Mouse (Mus musculus): ENCODE data around the gene A230072I06Rik. TPM values are rescaled to one million over a fixed set of nuclear protein-coding genes. Genes with fewer than 3 reads are reported as not detected.

The A230072I06Rik gene
- total and polyA plus RNA-seq, 2 experiments from 2014 or later, result 0.48 TPM; not detected in 1

- Histone ChIP-seq H3K4me1 (ENCODE audit: insufficient read depth) (no peaks in the 10 kb centered on the region), H3K4me3 (ENCODE audit: low read depth, low read length) (no peak overlapping the region)
Observed at GRCm38 (mm10) chr8:12261556-12261955, 17.1 kb upstream of the A230072I06Rik start.

GRCm38 (mm10) chr8:12264996-12265395 is 13.6 kb upstream of the A230072I06Rik start:
- no peaks in the 10 kb centered on the region; the same call in 1 of the 2 replicates for H3K27me3 ChIP-seq (ENCODE audit: insufficient read depth, low read length)
- 77% methylated on average over 8 of the region's 8 CpGs for WGBS
- no peak overlapping the region for H3K9ac ChIP-seq
- DNase-seq (no peak), ATAC-seq (no peak)
- no peaks in the 10 kb centered on the region for H3K36me3 ChIP-seq (ENCODE audit: insufficient read depth)
- H3K4me3 ChIP-seq (ENCODE audit: low read depth, low read length), result no peak overlapping the region
- no peak overlapping the region for H3K27ac ChIP-seq (ENCODE audit: low read depth, low read length)
- no peaks in the 10 kb centered on the region for H3K4me1 ChIP-seq (ENCODE audit: insufficient read depth)
- H3K9me3 ChIP-seq (ENCODE audit: low read length), result no peaks in the 10 kb centered on the region
- no peak overlapping the region for H3K4me2 ChIP-seq (ENCODE audit: low read depth)
- no peak for TF ChIP-seq CTCF (IDR thresholded peaks at IDR 0.05; ENCODE audit: low read depth)

More at GRCm38 (mm10) chr8:12261556-12261955, 17.1 kb upstream of the A230072I06Rik start:
- Histone ChIP-seq H3K9me3 (ENCODE audit: low read length) (no peaks in the 10 kb centered on the region), H3K9ac (no peak overlapping the region), H3K27me3 (ENCODE audit: insufficient read depth, low read length) (no peaks in the 10 kb centered on the region), H3K27ac (ENCODE audit: low read depth, low read length) (no peak overlapping the region), H3K36me3 (ENCODE audit: insufficient read depth) (no peaks in the 10 kb centered on the region), H3K4me2 (ENCODE audit: low read depth) (no peak overlapping the region)
- TF ChIP-seq CTCF (IDR thresholded peaks at IDR 0.05; ENCODE audit: low read depth), result no peak
- 48% methylated on average over 4 of the region's 4 CpGs for WGBS
- ATAC-seq (no peak), DNase-seq (no peak)

GRCm38 (mm10) chr8:12267863-12268262 is 10.8 kb upstream of the A230072I06Rik start:
- no peaks in the 10 kb centered on the region for H3K4me1 ChIP-seq (ENCODE audit: insufficient read depth)
- H3K36me3 ChIP-seq (ENCODE audit: insufficient read depth), result no peaks in the 10 kb centered on the region
- DNase-seq (no peak), ATAC-seq (no peak)
- H3K4me3 ChIP-seq (ENCODE audit: low read depth, low read length), result no peak overlapping the region
- H3K27me3 ChIP-seq (ENCODE audit: insufficient read depth, low read length), result no peaks in the 10 kb centered on the region; the same call in 1 of the 2 replicates
- 24% methylated on average over 5 of the region's 5 CpGs for whole genome bisulfite sequencing
- H3K9ac ChIP-seq, result no peak overlapping the region
- no peaks in the 10 kb centered on the region for H3K9me3 ChIP-seq (ENCODE audit: low read length)
- H3K4me2 ChIP-seq (ENCODE audit: low read depth), result no peak overlapping the region
- TF ChIP-seq CTCF (IDR thresholded peaks at IDR 0.05; ENCODE audit: low read depth), result no peak
- H3K27ac ChIP-seq (ENCODE audit: low read depth, low read length), result no peak overlapping the region

- DNase-seq (no peak), ATAC-seq (no peak)
- Histone ChIP-seq H3K36me3 (ENCODE audit: insufficient read depth) (no peaks in the 10 kb centered on the region), H3K27me3 (ENCODE audit: insufficient read depth, low read length) (no peaks in the 10 kb centered on the region; the same call in 1 of the 2 replicates), H3K27ac (ENCODE audit: low read depth, low read length) (no peak overlapping the region), H3K4me3 (ENCODE audit: low read depth, low read length) (no peak overlapping the region), H3K4me2 (ENCODE audit: low read depth) (no peak overlapping the region), H3K9me3 (ENCODE audit: low read length) (no peaks in the 10 kb centered on the region), H3K4me1 (ENCODE audit: insufficient read depth) (no peaks in the 10 kb centered on the region), H3K9ac (no peak overlapping the region)
- 29% methylated on average over 14 of the region's 14 CpGs for WGBS
- TF ChIP-seq CTCF (IDR thresholded peaks at IDR 0.05; ENCODE audit: low read depth), result no peak
Observed at GRCm38 (mm10) chr8:12268306-12268829, 10.3 kb upstream of the A230072I06Rik start.

GRCm38 (mm10) chr8:12279482-12280192 is 1.0 kb downstream of the A230072I06Rik start:
- H3K27ac ChIP-seq (ENCODE audit: low read depth, low read length), result no peak overlapping the region
- H3K4me2 ChIP-seq (ENCODE audit: low read depth), result no peak overlapping the region
- peaks cover 8% of the 10 kb centered on the region for H3K4me1 ChIP-seq (ENCODE audit: insufficient read depth)
- no peak overlapping the region for H3K4me3 ChIP-seq (ENCODE audit: low read depth, low read length)
- DNase-seq (no peak), ATAC-seq (no peak)
- no peaks in the 10 kb centered on the region for H3K36me3 ChIP-seq (ENCODE audit: insufficient read depth)
- no peak for TF ChIP-seq CTCF (IDR thresholded peaks at IDR 0.05; ENCODE audit: low read depth)
- WGBS, result 57% methylated on average over 13 of the region's 13 CpGs
- H3K27me3 ChIP-seq (ENCODE audit: insufficient read depth, low read length), result no peaks in the 10 kb centered on the region
- H3K9ac ChIP-seq, result no peak overlapping the region
- no peaks in the 10 kb centered on the region for H3K9me3 ChIP-seq (ENCODE audit: low read length)

- Histone ChIP-seq H3K9ac (no peak overlapping the region), H3K36me3 (ENCODE audit: insufficient read depth) (no peaks in the 10 kb centered on the region), H3K4me3 (ENCODE audit: low read depth, low read length) (no peak overlapping the region), H3K9me3 (ENCODE audit: low read length) (no peaks in the 10 kb centered on the region), H3K4me1 (ENCODE audit: insufficient read depth) (peaks cover 8% of the 10 kb centered on the region), H3K4me2 (ENCODE audit: low read depth) (no peak overlapping the region), H3K27me3 (ENCODE audit: insufficient read depth, low read length) (no peaks in the 10 kb centered on the region), H3K27ac (ENCODE audit: low read depth, low read length) (peak overlapping the region; percentile 54; the same call in 1 of the 2 replicates)
- peak; percentile 58 for DNase-seq
- WGBS, result 32% methylated on average over 22 of the region's 22 CpGs
- ATAC-seq, result peak; percentile 84
- TF ChIP-seq CTCF (IDR thresholded peaks at IDR 0.05; ENCODE audit: low read depth), result no peak
Observed at GRCm38 (mm10) chr8:12282128-12282527, 3.5 kb downstream of the A230072I06Rik start.

GRCm38 (mm10) chr8:12290551-12290950 is 11.9 kb downstream of the A230072I06Rik start:
- no peaks in the 10 kb centered on the region for H3K27me3 ChIP-seq (ENCODE audit: insufficient read depth, low read length)
- no peaks in the 10 kb centered on the region for H3K36me3 ChIP-seq (ENCODE audit: insufficient read depth)
- H3K9me3 ChIP-seq (ENCODE audit: low read length), result no peaks in the 10 kb centered on the region
- H3K27ac ChIP-seq (ENCODE audit: low read depth, low read length), result no peak overlapping the region
- no peak overlapping the region for H3K4me3 ChIP-seq (ENCODE audit: low read depth, low read length)
- no peak overlapping the region for H3K9ac ChIP-seq
- no peaks in the 10 kb centered on the region for H3K4me1 ChIP-seq (ENCODE audit: insufficient read depth)
- ATAC-seq (no peak), DNase-seq (no peak)
- no peak for TF ChIP-seq CTCF (IDR thresholded peaks at IDR 0.05; ENCODE audit: low read depth)
- H3K4me2 ChIP-seq (ENCODE audit: low read depth), result no peak overlapping the region
